Mouse (Mus musculus): ENCODE results near the gene Btd. TPM values are rescaled to one million over a fixed set of nuclear protein-coding genes. Genes with fewer than 3 reads are reported as not detected.
A peak's percentile ranks its signal among the peaks of the same experiment; 100 is the strongest.

The Btd gene
- polyA plus RNA-seq, 1 experiment from 2014 or later = 50.3 TPM

- H3K27ac ChIP-seq (ENCODE audit: low read length) = peak overlapping the region; percentile 84
- no peak for ATAC-seq (ENCODE audit: low FRiP score, low TSS enrichment)
- WGBS = 79% methylated on average over 15 of the region's 15 CpGs
Measured at GRCm38 (mm10) chr14:31669642-31670490, 29.0 kb downstream of the Btd start.

GRCm38 (mm10) chr14:31671635-31672320 lies 30.9 kb downstream of the Btd start:
- 65% methylated on average over 10 of the region's 10 CpGs for WGBS
- Histone ChIP-seq H3K4me3 (ENCODE audit: low read length) (no peak overlapping the region), H3K36me3 (ENCODE audit: insufficient read depth, low read length) (peaks cover 7% of the 10 kb centered on the region), H3K9me3 (ENCODE audit: low read length) (no peaks in the 10 kb centered on the region), H3K4me1 (ENCODE audit: insufficient read depth, low read length) (no peaks in the 10 kb centered on the region), H3K9ac (replicated peaks; ENCODE audit: low read length) (no peak overlapping the region), H3K4me2 (replicated peaks; ENCODE audit: low read depth, low read length) (no peak overlapping the region), H3K27ac (ENCODE audit: low read length) (no peak overlapping the region), H3K27me3 (ENCODE audit: insufficient read depth, low read length) (no peaks in the 10 kb centered on the region)
- no peak for ATAC-seq (ENCODE audit: low FRiP score, low TSS enrichment)

More at GRCm38 (mm10) chr14:31669642-31670490, 29.0 kb downstream of the Btd start:
- Histone ChIP-seq H3K4me3 (ENCODE audit: low read length) (no peak overlapping the region), H3K9me3 (ENCODE audit: low read length) (no peaks in the 10 kb centered on the region), H3K9ac (replicated peaks; ENCODE audit: low read length) (no peak overlapping the region), H3K27me3 (ENCODE audit: insufficient read depth, low read length) (no peaks in the 10 kb centered on the region), H3K4me1 (ENCODE audit: insufficient read depth, low read length) (peaks cover 4% of the 10 kb centered on the region), H3K4me2 (replicated peaks; ENCODE audit: low read depth, low read length) (0 out of 2 replicates have a peak overlapping the region, but pooled peaks have one; percentile 10), H3K36me3 (ENCODE audit: insufficient read depth, low read length) (peaks cover 10% of the 10 kb centered on the region)

GRCm38 (mm10) chr14:31680656-31681055 lies 39.8 kb downstream of the Btd start:
- no peaks in the 10 kb centered on the region for H3K4me1 ChIP-seq (ENCODE audit: insufficient read depth, low read length)
- ATAC-seq (ENCODE audit: low FRiP score, low TSS enrichment) = no peak
- no peak overlapping the region for H3K4me3 ChIP-seq (ENCODE audit: low read length)
- no peaks in the 10 kb centered on the region for H3K36me3 ChIP-seq (ENCODE audit: insufficient read depth, low read length)
- no peak overlapping the region for H3K27ac ChIP-seq (ENCODE audit: low read length)
- no peaks in the 10 kb centered on the region for H3K9me3 ChIP-seq (ENCODE audit: low read length)
- H3K9ac ChIP-seq (replicated peaks; ENCODE audit: low read length) = no peak overlapping the region
- WGBS = 96% methylated on average over 3 of the region's 3 CpGs
- H3K27me3 ChIP-seq (ENCODE audit: insufficient read depth, low read length) = no peaks in the 10 kb centered on the region
- no peak overlapping the region for H3K4me2 ChIP-seq (replicated peaks; ENCODE audit: low read depth, low read length)

GRCm38 (mm10) chr14:31681291-31681690 lies 40.5 kb downstream of the Btd start:
- H3K9ac ChIP-seq (replicated peaks; ENCODE audit: low read length) = no peak overlapping the region

GRCm38 (mm10) chr14:31681931-31682555 lies 41.2 kb downstream of the Btd start:
- 63% methylated on average over 5 of the region's 5 CpGs for WGBS

More at GRCm38 (mm10) chr14:31681291-31681690, 40.5 kb downstream of the Btd start:
- H3K27me3 ChIP-seq (ENCODE audit: insufficient read depth, low read length) = no peaks in the 10 kb centered on the region
- no peaks in the 10 kb centered on the region for H3K4me1 ChIP-seq (ENCODE audit: insufficient read depth, low read length)
- no peak for ATAC-seq (ENCODE audit: low FRiP score, low TSS enrichment)
- no peaks in the 10 kb centered on the region for H3K36me3 ChIP-seq (ENCODE audit: insufficient read depth, low read length)
- 89% methylated on average over 9 of the region's 9 CpGs for WGBS
- H3K4me2 ChIP-seq (replicated peaks; ENCODE audit: low read depth, low read length) = no peak overlapping the region
- H3K27ac ChIP-seq (ENCODE audit: low read length) = no peak overlapping the region
- no peak overlapping the region for H3K4me3 ChIP-seq (ENCODE audit: low read length)
- no peaks in the 10 kb centered on the region for H3K9me3 ChIP-seq (ENCODE audit: low read length)

GRCm38 (mm10) chr14:31683610-31684009 lies 42.8 kb downstream of the Btd start:
- no peak overlapping the region for H3K9ac ChIP-seq (replicated peaks; ENCODE audit: low read length)
- no peaks in the 10 kb centered on the region for H3K36me3 ChIP-seq (ENCODE audit: insufficient read depth, low read length)
- no peak overlapping the region for H3K4me2 ChIP-seq (replicated peaks; ENCODE audit: low read depth, low read length)
- no peaks in the 10 kb centered on the region for H3K27me3 ChIP-seq (ENCODE audit: insufficient read depth, low read length)
- H3K4me3 ChIP-seq (ENCODE audit: low read length) = no peak overlapping the region
- 50% methylated on average over 1 of the region's 2 CpGs for WGBS
- no peaks in the 10 kb centered on the region for H3K4me1 ChIP-seq (ENCODE audit: insufficient read depth, low read length)
- no peaks in the 10 kb centered on the region for H3K9me3 ChIP-seq (ENCODE audit: low read length)
- no peak for ATAC-seq (ENCODE audit: low FRiP score, low TSS enrichment)
- no peak overlapping the region for H3K27ac ChIP-seq (ENCODE audit: low read length)

More at GRCm38 (mm10) chr14:31681931-31682555, 41.2 kb downstream of the Btd start:
- no peak overlapping the region for H3K9ac ChIP-seq (replicated peaks; ENCODE audit: low read length)
- H3K4me3 ChIP-seq (ENCODE audit: low read length) = no peak overlapping the region
- no peak overlapping the region for H3K4me2 ChIP-seq (replicated peaks; ENCODE audit: low read depth, low read length)
- H3K27me3 ChIP-seq (ENCODE audit: insufficient read depth, low read length) = no peaks in the 10 kb centered on the region
- ATAC-seq (ENCODE audit: low FRiP score, low TSS enrichment) = no peak
- no peaks in the 10 kb centered on the region for H3K9me3 ChIP-seq (ENCODE audit: low read length)
- no peak overlapping the region for H3K27ac ChIP-seq (ENCODE audit: low read length)
- no peaks in the 10 kb centered on the region for H3K4me1 ChIP-seq (ENCODE audit: insufficient read depth, low read length)
- no peaks in the 10 kb centered on the region for H3K36me3 ChIP-seq (ENCODE audit: insufficient read depth, low read length)

GRCm38 (mm10) chr14:31684343-31685040 lies 43.7 kb downstream of the Btd start:
- WGBS = 68% methylated on average over 7 of the region's 7 CpGs
- Histone ChIP-seq H3K9ac (replicated peaks; ENCODE audit: low read length) (no peak overlapping the region), H3K36me3 (ENCODE audit: insufficient read depth, low read length) (no peaks in the 10 kb centered on the region), H3K9me3 (ENCODE audit: low read length) (no peaks in the 10 kb centered on the region), H3K27me3 (ENCODE audit: insufficient read depth, low read length) (no peaks in the 10 kb centered on the region), H3K27ac (ENCODE audit: low read length) (no peak overlapping the region), H3K4me3 (ENCODE audit: low read length) (no peak overlapping the region), H3K4me2 (replicated peaks; ENCODE audit: low read depth, low read length) (no peak overlapping the region), H3K4me1 (ENCODE audit: insufficient read depth, low read length) (no peaks in the 10 kb centered on the region)
- no peak for ATAC-seq (ENCODE audit: low FRiP score, low TSS enrichment)

GRCm38 (mm10) chr14:31685680-31686079 lies 44.9 kb downstream of the Btd start:
- WGBS = 83% methylated on average over 10 of the region's 10 CpGs
- no peak overlapping the region for H3K9ac ChIP-seq (replicated peaks; ENCODE audit: low read length)
- no peak for ATAC-seq (ENCODE audit: low FRiP score, low TSS enrichment)

GRCm38 (mm10) chr14:31686231-31686630 lies 45.4 kb downstream of the Btd start:
- 94% methylated on average over 1 of the region's 1 CpGs for WGBS
- Histone ChIP-seq H3K9ac (replicated peaks; ENCODE audit: low read length) (no peak overlapping the region), H3K27me3 (ENCODE audit: insufficient read depth, low read length) (no peaks in the 10 kb centered on the region), H3K36me3 (ENCODE audit: insufficient read depth, low read length) (no peaks in the 10 kb centered on the region), H3K9me3 (ENCODE audit: low read length) (no peaks in the 10 kb centered on the region), H3K4me2 (replicated peaks; ENCODE audit: low read depth, low read length) (no peak overlapping the region), H3K4me1 (ENCODE audit: insufficient read depth, low read length) (no peaks in the 10 kb centered on the region), H3K27ac (ENCODE audit: low read length) (no peak overlapping the region), H3K4me3 (ENCODE audit: low read length) (no peak overlapping the region)
- ATAC-seq (ENCODE audit: low FRiP score, low TSS enrichment) = no peak

More at GRCm38 (mm10) chr14:31685680-31686079, 44.9 kb downstream of the Btd start:
- Histone ChIP-seq H3K4me1 (ENCODE audit: insufficient read depth, low read length) (no peaks in the 10 kb centered on the region), H3K4me3 (ENCODE audit: low read length) (no peak overlapping the region), H3K36me3 (ENCODE audit: insufficient read depth, low read length) (no peaks in the 10 kb centered on the region), H3K9me3 (ENCODE audit: low read length) (no peaks in the 10 kb centered on the region), H3K27ac (ENCODE audit: low read length) (no peak overlapping the region), H3K4me2 (replicated peaks; ENCODE audit: low read depth, low read length) (no peak overlapping the region), H3K27me3 (ENCODE audit: insufficient read depth, low read length) (no peaks in the 10 kb centered on the region)

Data from kidney, embryonic 16.5 days (tissue).